Mouse (Mus musculus) C2C12 (cell line): ENCODE data around the gene Dnah3. TPM values are rescaled to one million over a fixed set of nuclear protein-coding genes. Genes with fewer than 3 reads are reported as not detected.

ENCODE experiments used
- H3K27me3 ChIP-seq: one replicate; pipeline ENCODE4 v1.6.1; 2011; ENCODE audit not compliant: control insufficient read depth, insufficient read depth, insufficient read length
- H3K36me3 ChIP-seq: one replicate; pipeline ENCODE4 v1.6.1; 2011; ENCODE audit not compliant: control insufficient read depth, insufficient read depth
- H3K4me3 ChIP-seq: one replicate; pipeline ENCODE4 v1.5.1; 2011; ENCODE audit warnings: mild to moderate bottlenecking, control low read depth; ENCODE audit not compliant: poor library complexity, insufficient read depth, severe bottlenecking
- H3K79me2 ChIP-seq: one replicate; pipeline ENCODE4 v1.6.1; 2011; ENCODE audit not compliant: control insufficient read depth, insufficient read depth
- H3K79me3 ChIP-seq: one replicate; pipeline ENCODE4 v1.6.1; 2011; ENCODE audit warnings: low read depth, control low read depth
- H3ac ChIP-seq: one replicate; pipeline ENCODE3; 2011; ENCODE audit warnings: low read depth; ENCODE audit not compliant: control insufficient read depth, insufficient read length
- CEBPB ChIP-seq: IDR thresholded peaks from one replicate; pipeline ENCODE4 v1.6.1; 2011; ENCODE audit warnings: low read depth, mild to moderate bottlenecking, control low read depth, moderate library complexity
- CTCF ChIP-seq: IDR thresholded peaks from one replicate; pipeline ENCODE4 v1.5.1; 2011; ENCODE audit not compliant: control insufficient read depth, insufficient read depth, insufficient read length
- FOSL1 ChIP-seq: IDR thresholded peaks from one replicate; pipeline ENCODE4 v1.8.0; 2011; ENCODE audit warnings: mild to moderate bottlenecking, low read length; ENCODE audit not compliant: poor library complexity, insufficient read depth, severe bottlenecking
- MAX ChIP-seq: IDR thresholded peaks from one replicate; pipeline ENCODE4 v1.6.1; 2011; ENCODE audit warnings: mild to moderate bottlenecking, control low read depth
- MYOD1 ChIP-seq: IDR thresholded peaks from one replicate; pipeline ENCODE4 v1.6.1; 2011; ENCODE audit warnings: low read depth; ENCODE audit not compliant: control insufficient read depth, insufficient read length
- MYOG ChIP-seq: IDR thresholded peaks from one replicate; pipeline ENCODE4 v1.6.1; 2011; ENCODE audit not compliant: control insufficient read depth, insufficient read length; ENCODE audit errors: extremely low read depth
- USF1 ChIP-seq: IDR thresholded peaks from one replicate; pipeline ENCODE4 v1.6.1; 2011; ENCODE audit warnings: low read depth, mild to moderate bottlenecking, control low read depth, moderate library complexity
- polyA plus RNA-seq: library from polyadenylated mRNA; unstranded; fragments of >200 nt; fragmentation: generic; extraction: Trizol; gene quantifications from one replicate; pipeline ENCODE4 v1.2.1, GENCODE M21; 2012; ENCODE audit warnings: missing spikeins

The Dnah3 gene
- polyA plus RNA-seq, 1 experiment: not detected

- no peak overlapping the region for H3K4me3 ChIP-seq
- peaks cover 5% of the 10 kb centered on the region for H3K36me3 ChIP-seq
- H3K79me2 ChIP-seq: peaks cover 68% of the 10 kb centered on the region
- H3K27me3 ChIP-seq: no peaks in the 10 kb centered on the region
- no peak for TF ChIP-seq CTCF
- no peak overlapping the region for H3ac ChIP-seq
- peaks cover 19% of the 10 kb centered on the region for H3K79me3 ChIP-seq
Observed at GRCm38 (mm10) chr7:119892198-119892597, 202.9 kb downstream of the Dnah3 start.

GRCm38 (mm10) chr7:119887887-119888286 lies 207.2 kb downstream of the Dnah3 start:
- no peak overlapping the region for H3K4me3 ChIP-seq
- TF ChIP-seq MAX (no peak), MYOD1 (no peak), FOSL1 (no peak), MYOG (no peak), USF1 (no peak), CTCF (no peak), CEBPB (no peak)
- no peaks in the 10 kb centered on the region for H3K27me3 ChIP-seq
- H3K79me2 ChIP-seq: peaks cover 64% of the 10 kb centered on the region
- H3K36me3 ChIP-seq: peaks cover 5% of the 10 kb centered on the region
- H3ac ChIP-seq: no peak overlapping the region
- H3K79me3 ChIP-seq: peaks cover 15% of the 10 kb centered on the region

GRCm38 (mm10) chr7:119881229-119881628 lies 213.9 kb downstream of the Dnah3 start:
- H3K36me3 ChIP-seq: no peaks in the 10 kb centered on the region
- peaks cover 20% of the 10 kb centered on the region for H3K79me2 ChIP-seq

GRCm38 (mm10) chr7:119880345-119880744 lies 214.7 kb downstream of the Dnah3 start:
- peaks cover 16% of the 10 kb centered on the region for H3K79me2 ChIP-seq
- no peaks in the 10 kb centered on the region for H3K27me3 ChIP-seq
- peaks cover 2% of the 10 kb centered on the region for H3K79me3 ChIP-seq
- H3ac ChIP-seq: no peak overlapping the region
- no peaks in the 10 kb centered on the region for H3K36me3 ChIP-seq
- H3K4me3 ChIP-seq: no peak overlapping the region
- TF ChIP-seq MYOD1 (no peak), CEBPB (peak; percentile 16), MYOG (no peak)

More at GRCm38 (mm10) chr7:119881229-119881628, 213.9 kb downstream of the Dnah3 start:
- Histone ChIP-seq H3K27me3 (no peaks in the 10 kb centered on the region), H3ac (no peak overlapping the region), H3K4me3 (no peak overlapping the region), H3K79me3 (peaks cover 2% of the 10 kb centered on the region)
- TF ChIP-seq CTCF (no peak), FOSL1 (no peak)

- H3ac ChIP-seq: no peak overlapping the region
- TF ChIP-seq CTCF (no peak), CEBPB (no peak), MYOD1 (no peak), USF1 (no peak), MYOG (no peak)
- peaks cover 4% of the 10 kb centered on the region for H3K36me3 ChIP-seq
- no peak overlapping the region for H3K4me3 ChIP-seq
- H3K79me3 ChIP-seq: peaks cover 2% of the 10 kb centered on the region
- peaks cover 12% of the 10 kb centered on the region for H3K79me2 ChIP-seq
- no peaks in the 10 kb centered on the region for H3K27me3 ChIP-seq
Observed at GRCm38 (mm10) chr7:119879171-119879570, 215.9 kb downstream of the Dnah3 start.

GRCm38 (mm10) chr7:119875776-119876440 lies 219.2 kb downstream of the Dnah3 start:
- TF ChIP-seq FOSL1 (no peak), CEBPB (no peak), CTCF (no peak), MYOG (no peak), MYOD1 (no peak), MAX (no peak), USF1 (no peak)
- Histone ChIP-seq H3K79me2 (peaks cover 3% of the 10 kb centered on the region), H3ac (no peak overlapping the region), H3K4me3 (no peak overlapping the region), H3K79me3 (peaks cover 2% of the 10 kb centered on the region), H3K36me3 (peaks cover 4% of the 10 kb centered on the region), H3K27me3 (no peaks in the 10 kb centered on the region)
